Mouse (Mus musculus) forebrain, postnatal 0 days (tissue): Measurements from ENCODE around the gene Prr3. TPM values are rescaled to one million over a fixed set of nuclear protein-coding genes. Genes with fewer than 3 reads are reported as not detected.

Experiments
- ATAC-seq: fragments of 200-750 bp; cut with Nextera tagmentation; 2 replicates; pipeline ENCODE4 v1.8.0; 2017; ENCODE audit warnings: mild to moderate bottlenecking, moderate library complexity
- DNase-seq: peaks from one replicate; pipeline ENCODE4 v3.0.0-alpha.2; 2015
- H3K27ac ChIP-seq: fragments of 300-500 bp; sonication (generic); 2 replicates; pipeline ENCODE4 v1.5.1; 2014; ENCODE audit warnings: low read depth, mild to moderate bottlenecking, antibody characterized with exemption, low read length, moderate library complexity, mixed read lengths
- H3K27me3 ChIP-seq: fragments of 300-500 bp; sonication (generic); 2 replicates; pipeline ENCODE4 v1.6.1; 2014; ENCODE audit warnings: mild to moderate bottlenecking, low read length, mixed read lengths; ENCODE audit not compliant: insufficient read depth
- H3K36me3 ChIP-seq: fragments of 300-500 bp; sonication (generic); 2 replicates; pipeline ENCODE4 v1.6.1; 2014; ENCODE audit warnings: mild to moderate bottlenecking, moderate library complexity; ENCODE audit not compliant: insufficient read depth
- H3K4me1 ChIP-seq: fragments of 300-500 bp; sonication (generic); 2 replicates; pipeline ENCODE4 v1.6.1; 2014; ENCODE audit warnings: antibody characterized with exemption; ENCODE audit not compliant: insufficient read depth
- H3K4me2 ChIP-seq: fragments of 300-500 bp; sonication (generic); 2 replicates; pipeline ENCODE4 v1.6.1; 2014; ENCODE audit warnings: low read depth, mild to moderate bottlenecking, moderate library complexity
- H3K4me3 ChIP-seq: fragments of 300-500 bp; sonication (generic); 2 replicates; pipeline ENCODE4 v1.5.1; 2014; ENCODE audit warnings: low read depth, low read length, mixed read lengths
- H3K9ac ChIP-seq: fragments of 300-500 bp; sonication (generic); 2 replicates; pipeline ENCODE4 v1.6.1; 2014; ENCODE audit warnings: mild to moderate bottlenecking
- H3K9me3 ChIP-seq: fragments of 300-500 bp; sonication (generic); 2 replicates; pipeline ENCODE4 v1.6.1; 2016; ENCODE audit warnings: low read length
- CTCF ChIP-seq: sonication (generic); IDR thresholded peaks from 2 replicates; pipeline ENCODE4 v1.5.1; 2016; ENCODE audit warnings: antibody characterized with exemption, control low read depth, low read depth
- WGBS: fragments of 180-500 bp; shearing (Covaris S2); extraction: QIAGEN DNeasy Blood & Tissue Kit; methylation state at CpG from one replicate; pipeline ENCODE4 v1.1.7; 2014; 5-methylcytosine and 5-hydroxymethylcytosine counted together
- polyA plus RNA-seq: library from polyadenylated mRNA; unstranded; fragments of >200 nt; fragmentation: Nextera tagmentation; extraction: Ambion mirVana; gene quantifications from 2 replicates; pipeline ENCODE4 v1.2.1, GENCODE M21; 2015
- total RNA-seq: library from RNA; depleted of rRNA; stranded (reverse); fragments of >200 nt; gene quantifications from 2 replicates; pipeline ENCODE4 v1.2.3, GENCODE M21; 2014

Prr3 gene
- total and polyA plus RNA-seq, 2 experiments from 2014 or later, result 49.8 to 93.9 TPM

- no peak overlapping the region for H3K4me3 ChIP-seq
- no peak overlapping the region for H3K9ac ChIP-seq
- no peak overlapping the region for H3K27ac ChIP-seq
- H3K4me1 ChIP-seq, result no peaks in the 10 kb centered on the region
- no peaks in the 10 kb centered on the region for H3K36me3 ChIP-seq
- H3K9me3 ChIP-seq, result no peaks in the 10 kb centered on the region
- ATAC-seq (no peak), DNase-seq (no peak)
- no peaks in the 10 kb centered on the region for H3K27me3 ChIP-seq
- WGBS, result 92% methylated on average over 6 of the region's 6 CpGs
- no peak for TF ChIP-seq CTCF
- no peak overlapping the region for H3K4me2 ChIP-seq
Observed at GRCm38 (mm10) chr17:36022922-36023321, 42.9 kb upstream of the Prr3 start.

- Histone ChIP-seq H3K36me3 (no peaks in the 10 kb centered on the region), H3K27me3 (no peaks in the 10 kb centered on the region), H3K27ac (no peak overlapping the region), H3K4me1 (no peaks in the 10 kb centered on the region), H3K9ac (no peak overlapping the region), H3K9me3 (no peaks in the 10 kb centered on the region), H3K4me3 (no peak overlapping the region), H3K4me2 (no peak overlapping the region)
- DNase-seq, result no peak
- no peak for ATAC-seq
- TF ChIP-seq CTCF, result no peak
- WGBS, result 93% methylated on average over 9 of the region's 9 CpGs
Observed at GRCm38 (mm10) chr17:36022098-36022497, 42.1 kb upstream of the Prr3 start.

- TF ChIP-seq CTCF, result no peak
- Histone ChIP-seq H3K4me3 (no peak overlapping the region), H3K9ac (no peak overlapping the region), H3K4me1 (no peaks in the 10 kb centered on the region), H3K36me3 (no peaks in the 10 kb centered on the region), H3K4me2 (no peak overlapping the region), H3K9me3 (no peaks in the 10 kb centered on the region), H3K27ac (no peak overlapping the region), H3K27me3 (no peaks in the 10 kb centered on the region)
- ATAC-seq, result no peak
- DNase-seq, result no peak
- 95% methylated on average over 1 of the region's 1 CpGs for WGBS
Observed at GRCm38 (mm10) chr17:36021309-36021708, 41.3 kb upstream of the Prr3 start.

DNA sequence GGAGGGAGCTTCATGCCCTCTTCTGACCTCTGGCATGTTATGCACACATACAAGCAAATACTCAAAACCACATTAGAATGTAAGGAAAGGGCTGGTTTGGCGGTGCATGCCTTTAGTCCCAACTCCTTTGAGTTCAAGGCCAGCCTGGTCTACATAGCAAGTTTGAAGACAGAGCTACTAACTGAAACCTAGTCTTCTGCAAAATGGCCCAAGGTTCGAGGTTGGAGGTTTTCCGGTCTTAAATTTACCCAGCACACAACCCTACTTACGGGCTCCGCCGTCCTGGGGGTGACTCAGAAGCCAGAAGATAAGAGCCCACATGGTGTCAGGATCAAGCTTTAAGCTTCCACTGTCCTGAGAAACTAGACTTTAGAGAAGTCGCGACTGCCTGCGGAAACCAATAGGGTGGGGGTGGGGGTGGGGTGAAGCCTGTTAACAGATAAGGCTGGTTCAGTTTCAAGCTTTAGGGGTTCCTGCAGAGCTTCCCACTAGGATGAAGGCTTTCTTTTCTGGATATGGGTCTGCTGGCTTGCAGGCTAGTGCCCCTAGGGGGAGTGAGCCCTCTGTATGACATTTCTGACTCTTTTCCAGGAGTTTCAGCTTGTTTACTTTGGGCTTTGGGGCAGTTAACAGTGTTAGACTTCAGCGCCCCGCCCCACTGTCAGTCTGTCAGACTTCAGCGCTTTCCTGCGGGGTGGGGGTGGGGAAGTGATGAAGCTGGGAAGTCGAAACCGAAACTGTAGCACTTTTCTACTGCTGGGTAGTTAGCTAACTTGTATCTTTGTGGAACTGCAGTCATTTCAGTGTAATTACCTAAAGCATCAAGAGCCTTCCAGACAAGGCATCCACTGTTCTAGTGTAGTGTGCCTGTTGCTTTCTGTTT lies 40.4 kb upstream of the Prr3 start, which contains the start of gene H2-T24:
H2-T24 (minus strand) TSS at position 370 of the 883 bp plus-strand sequence.
- Histone ChIP-seq H3K27ac (no peak within 1 kb of the TSS), H3K4me2 (no peak within 1 kb of the TSS), H3K9ac (no peak within 1 kb of the TSS), H3K4me1 (no peaks in the 10 kb centered on the region), H3K9me3 (no peaks in the 10 kb centered on the region), H3K4me3 (no peak within 1 kb of the TSS), H3K27me3 (no peaks in the 10 kb centered on the region), H3K36me3 (peaks cover 4% of the 10 kb centered on the region; the same call in 1 of the 2 replicates)
- WGBS, result 43% methylated on average over 15 of the region's 15 CpGs
- peak; percentile 41; the same call in 1 of the 2 replicates for TF ChIP-seq CTCF
- ATAC-seq (peak; percentile 38; the same call in 1 of the 2 replicates), DNase-seq (peak; percentile 10)

DNA sequence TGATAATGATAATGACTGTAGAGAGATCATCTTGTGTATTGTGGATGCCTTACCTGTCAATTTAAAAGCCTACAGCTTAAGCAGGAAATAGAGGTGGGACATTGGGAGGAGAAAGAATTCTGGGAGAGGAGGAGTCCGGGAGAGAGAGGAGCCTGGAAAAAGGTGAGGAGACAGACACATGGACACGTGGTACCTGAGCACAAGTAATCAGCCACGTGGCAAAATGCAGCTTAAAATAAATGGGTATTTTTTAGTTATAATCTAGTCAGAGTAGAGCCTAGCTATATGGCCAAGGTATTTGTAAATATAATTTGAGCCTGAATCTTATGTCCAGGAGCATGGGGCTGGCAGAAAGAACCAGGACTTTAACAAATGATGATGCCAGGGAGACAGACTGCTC lies 39.5 kb upstream of the Prr3 start:
- ATAC-seq, result no peak
- H3K9ac ChIP-seq, result no peak overlapping the region
- no peak overlapping the region for H3K27ac ChIP-seq
- H3K4me3 ChIP-seq, result no peak overlapping the region
- DNase-seq, result no peak
- H3K9me3 ChIP-seq, result no peaks in the 10 kb centered on the region
- no peaks in the 10 kb centered on the region for H3K27me3 ChIP-seq
- 68% methylated on average over 3 of the region's 3 CpGs for WGBS
- no peaks in the 10 kb centered on the region for H3K4me1 ChIP-seq
- H3K4me2 ChIP-seq, result no peak overlapping the region
- peaks cover 13% of the 10 kb centered on the region for H3K36me3 ChIP-seq
- TF ChIP-seq CTCF, result no peak

GRCm38 (mm10) chr17:36018979-36019378 lies 38.9 kb upstream of the Prr3 start:
- Histone ChIP-seq H3K9me3 (no peaks in the 10 kb centered on the region), H3K4me2 (no peak overlapping the region), H3K9ac (no peak overlapping the region), H3K4me3 (no peak overlapping the region), H3K4me1 (no peaks in the 10 kb centered on the region), H3K27ac (no peak overlapping the region), H3K36me3 (peaks cover 18% of the 10 kb centered on the region), H3K27me3 (no peaks in the 10 kb centered on the region)
- 73% methylated on average over 2 of the region's 2 CpGs for WGBS
- ATAC-seq, result no peak
- no peak for DNase-seq
- no peak for TF ChIP-seq CTCF

DNA sequence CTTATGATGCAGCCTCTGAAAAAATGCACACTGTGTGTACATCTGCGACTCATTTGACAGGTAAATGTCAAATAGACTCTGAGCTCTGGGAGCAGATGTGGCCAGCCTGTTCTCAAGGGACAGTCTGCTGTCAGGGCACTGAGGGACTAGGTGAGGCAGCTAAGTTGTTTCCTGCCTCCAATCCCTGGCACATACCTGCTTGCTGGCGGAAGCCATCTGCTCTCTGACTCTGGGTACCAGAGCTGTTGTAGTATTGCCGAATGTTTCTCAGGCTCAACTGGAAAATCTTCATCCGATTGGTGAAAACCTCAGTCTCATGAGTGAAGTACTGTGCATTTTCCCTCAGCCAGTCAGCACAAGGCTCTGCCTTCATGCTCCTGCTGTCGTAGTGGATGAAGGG lies 37.0 kb upstream of the Prr3 start:
- DNase-seq, result no peak
- H3K4me3 ChIP-seq, result no peak overlapping the region

More for the DNA sequence above, 37.0 kb upstream of the Prr3 start:
- Histone ChIP-seq H3K27me3 (no peaks in the 10 kb centered on the region), H3K36me3 (peaks cover 18% of the 10 kb centered on the region), H3K4me2 (no peak overlapping the region), H3K9ac (no peak overlapping the region), H3K27ac (no peak overlapping the region), H3K9me3 (no peaks in the 10 kb centered on the region), H3K4me1 (no peaks in the 10 kb centered on the region)
- no peak for TF ChIP-seq CTCF
- ATAC-seq, result no peak
- WGBS, result 92% methylated on average over 5 of the region's 5 CpGs
